Mouse (Mus musculus): ENCODE results near the gene Cdsn.

DNA sequence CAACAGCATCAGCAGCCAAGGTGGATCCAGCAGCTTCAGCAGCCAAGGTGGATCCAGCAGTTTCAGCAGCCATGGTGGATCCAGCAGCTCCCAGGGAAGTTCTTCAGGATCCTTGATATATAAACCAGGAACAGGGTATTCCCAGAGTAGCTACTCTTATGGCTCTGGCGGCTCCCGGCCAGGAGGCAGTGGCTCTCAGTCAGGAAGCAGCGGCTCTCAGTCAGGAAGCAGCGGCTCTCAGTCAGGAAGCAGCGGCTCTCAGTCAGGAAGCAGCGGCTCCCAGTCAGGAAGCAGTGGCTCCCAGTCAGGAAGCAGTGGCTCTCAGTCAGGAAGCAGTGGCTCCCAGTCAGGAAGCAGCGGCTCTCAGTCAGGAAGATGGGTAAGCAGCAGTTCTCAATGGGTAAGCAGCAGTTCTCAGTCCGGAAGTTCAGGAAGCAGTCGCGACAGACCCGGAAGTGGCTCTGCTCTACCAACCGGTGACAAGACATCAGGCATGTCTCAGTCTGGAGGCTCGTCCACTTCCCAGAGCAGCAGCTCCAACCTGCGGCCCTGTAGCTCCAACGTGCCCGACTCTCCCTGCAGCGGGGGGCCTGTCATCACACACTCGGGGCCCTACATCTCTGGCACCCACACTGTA lies 3.0 kb downstream of the Cdsn start:
- TF ChIP-seq CTCF (IDR thresholded peaks at IDR 0.05; ENCODE audit: low read depth) (no peak), EP300 (IDR thresholded peaks at IDR 0.05; ENCODE audit: low read depth) (no peak)
